Mouse (Mus musculus) retina, postnatal 1 day (tissue): ENCODE measurements at regions not wholly inside any gene's neighbourhood (a gene's known extent, or its start where the extent isn't known, plus 50 kb on each side); places are given as distances from the start of the nearest gene placed in this dataset.

Experiments
- DNase-seq: peaks from one replicate; pipeline ENCODE4 v3.0.0-alpha.2; 2012

GRCm38 (mm10) chr9:76734387-76734786 lies 167.5 kb upstream of the Fam83b start:
- DNase-seq, result no peak

DNA sequence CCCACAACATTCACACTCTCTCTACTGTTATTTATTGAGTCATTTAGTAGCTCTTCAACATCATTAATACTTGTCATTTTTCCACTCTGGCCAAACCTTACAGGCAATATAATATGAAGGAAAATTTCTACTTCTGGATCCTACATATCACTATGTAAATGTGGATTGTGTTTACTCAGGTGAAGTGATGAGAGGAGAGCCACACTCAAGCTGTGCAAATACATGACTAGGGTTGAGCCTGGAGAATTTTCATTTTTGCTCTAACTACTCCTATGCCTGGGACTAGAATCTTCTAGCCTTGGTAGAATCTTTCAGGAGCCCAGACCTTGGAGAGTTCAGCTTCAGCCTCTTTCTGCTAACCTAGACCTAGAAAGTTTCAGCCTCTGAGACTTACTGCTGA lies 166.9 kb upstream of the Fam83b start:
- no peak for DNase-seq

DNA sequence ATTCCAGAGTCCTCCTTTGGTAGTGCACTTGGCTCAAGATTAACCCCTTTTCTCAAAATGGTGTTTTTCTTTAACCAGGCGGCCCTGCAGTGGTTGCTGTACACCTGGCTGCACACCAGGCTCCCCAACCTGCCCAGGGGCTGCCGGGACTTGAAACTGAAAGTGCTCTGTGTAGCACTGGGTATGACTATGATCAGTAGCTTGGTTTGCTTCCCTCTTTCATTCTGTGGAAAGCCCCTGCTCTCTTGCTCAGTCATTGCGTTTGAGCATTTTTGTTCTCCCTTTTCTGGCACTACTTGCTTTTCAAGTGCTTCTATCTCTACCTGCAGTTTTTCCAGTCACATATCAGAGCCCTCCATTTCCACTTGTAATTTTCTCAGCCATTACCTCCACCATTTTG lies 156.0 kb upstream of the Fam83b start:
- no peak for DNase-seq

GRCm38 (mm10) chr9:76715852-76716251 lies 148.9 kb upstream of the Fam83b start:
- no peak for DNase-seq

GRCm38 (mm10) chr9:76706451-76706850 lies 139.5 kb upstream of the Fam83b start:
- no peak for DNase-seq

DNA sequence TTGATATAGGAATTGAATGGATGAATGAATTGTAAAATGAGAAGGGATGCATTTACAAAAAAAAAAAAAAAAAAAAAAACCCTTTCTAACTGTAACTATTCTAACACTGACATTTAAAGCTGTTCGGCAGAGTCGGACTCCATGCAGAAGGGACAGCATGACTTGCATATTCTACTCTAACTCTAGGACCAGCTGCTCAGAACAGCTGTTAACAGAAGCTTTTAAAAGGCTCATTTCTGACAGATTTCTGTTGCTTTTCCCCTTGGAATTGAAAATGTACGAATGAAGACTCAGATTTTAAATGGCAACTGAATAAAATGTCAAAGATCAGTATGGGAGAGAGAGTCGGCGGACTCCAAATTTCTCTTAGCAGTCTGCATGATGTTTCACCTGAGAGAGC lies 138.9 kb upstream of the Fam83b start:
- DNase-seq, result no peak

DNA sequence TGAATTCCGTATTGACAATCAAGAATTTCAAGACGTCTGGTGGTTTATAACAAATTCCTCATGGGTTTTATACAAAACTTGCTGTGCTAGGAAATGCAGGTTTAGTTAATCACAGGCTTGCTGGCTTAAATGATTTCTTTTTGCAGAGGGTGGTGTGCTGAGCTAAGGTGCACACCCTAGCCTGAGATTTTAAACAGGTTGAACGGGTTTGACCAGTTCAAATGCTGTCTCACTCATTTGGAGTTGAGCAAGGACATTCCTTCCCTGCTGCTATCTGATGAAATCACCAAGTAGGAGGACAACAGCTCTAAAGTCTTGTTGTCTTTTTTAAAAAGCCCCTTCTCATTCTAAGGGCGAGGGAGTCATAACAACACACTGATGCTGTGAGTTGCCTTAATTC lies 128.6 kb upstream of the Fam83b start:
- DNase-seq, result no peak

- DNase-seq, result no peak
Measured at GRCm38 (mm10) chr9:76692976-76693375, 126.1 kb upstream of the Fam83b start.

DNA sequence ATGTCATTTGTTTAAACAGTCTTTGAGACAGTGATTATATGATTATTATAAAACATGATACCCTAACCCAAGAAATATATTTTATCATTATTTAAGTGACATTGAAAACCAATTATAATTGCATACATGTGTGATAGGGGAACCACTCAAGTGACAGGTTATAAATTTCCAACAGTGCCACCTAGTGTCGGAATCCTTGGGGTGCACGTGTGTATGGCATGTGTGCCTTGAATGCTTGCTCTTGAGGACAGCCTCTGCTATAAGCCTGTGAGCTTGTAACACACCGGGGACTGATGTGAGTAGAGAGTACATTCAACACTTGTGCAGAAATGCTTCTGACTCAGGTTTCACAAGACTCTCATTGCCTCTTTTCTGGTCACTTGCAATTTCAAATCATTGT lies 93.9 kb upstream of the Fam83b start:
- peak; percentile 80 for DNase-seq

GRCm38 (mm10) chr9:76659798-76660197 lies 92.9 kb upstream of the Fam83b start:
- DNase-seq, result peak; percentile 73

- DNase-seq, result no peak
Measured at GRCm38 (mm10) chr9:76653311-76653710, 86.4 kb upstream of the Fam83b start.

- no peak for DNase-seq
Measured at GRCm38 (mm10) chr9:76649484-76649883, 82.6 kb upstream of the Fam83b start.

DNA sequence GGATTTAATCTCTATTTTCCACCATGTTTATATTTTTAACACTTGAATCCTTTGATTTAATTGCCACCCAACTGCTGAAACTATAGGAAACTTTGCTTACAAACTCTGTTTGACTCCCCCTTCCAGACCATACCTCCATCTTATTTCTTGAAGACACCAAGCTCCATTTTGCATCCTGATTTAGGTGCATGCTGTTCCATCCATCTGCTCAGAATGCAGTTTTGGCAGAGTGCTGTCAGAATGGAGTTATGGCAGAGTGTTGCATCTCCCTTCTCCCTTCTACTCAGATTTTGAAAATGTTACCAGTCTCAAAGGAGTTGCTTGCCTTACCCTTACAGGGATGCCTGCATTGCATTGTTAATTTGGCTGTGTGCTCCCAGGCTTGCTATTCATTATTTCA lies 79.5 kb upstream of the Fam83b start:
- no peak for DNase-seq
